Mouse (Mus musculus) spleen, embryonic (tissue): ENCODE measurements around the gene Lamc2.
"Not testable (repeated sequence)": the region's sequence is repeated elsewhere in the genome, so short reads cannot be mapped to it uniquely, and the experiment has no call there.

Experiments
- CTCF ChIA-PET: fragments of 350-600 bp; sonication (Branson Sonifier 250); formaldehyde crosslinking; loops from one replicate; lab custom pipeline; 2022; lab: Charles Lee

Gene Lamc2

DNA sequence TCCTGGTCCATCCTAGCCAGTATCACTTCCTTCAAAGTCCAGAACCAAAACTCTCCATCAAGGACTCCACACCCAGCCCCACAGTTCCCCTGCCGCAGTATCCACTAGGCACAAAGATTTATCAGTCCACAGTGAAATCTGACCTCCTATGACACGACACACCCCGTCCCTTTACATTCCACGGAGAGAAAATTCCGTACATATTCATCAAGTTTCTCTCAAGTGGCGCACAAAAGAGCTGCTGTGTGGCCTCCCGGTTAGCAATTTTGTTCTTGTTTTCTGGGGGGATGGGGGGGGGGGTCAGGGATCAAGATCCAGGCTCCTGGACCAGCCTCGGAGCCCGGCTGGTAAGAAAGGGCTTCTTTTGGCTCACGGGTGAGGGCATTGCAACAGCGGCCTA is 87.7 kb downstream of the Lamc2 start:
- CTCF ChIA-PET: interaction anchor here (0.6 kb wide), 1 partner anchor 1085 kb away, joined by 7 read pairs; no protein-coding TSS in a partner anchor

DNA sequence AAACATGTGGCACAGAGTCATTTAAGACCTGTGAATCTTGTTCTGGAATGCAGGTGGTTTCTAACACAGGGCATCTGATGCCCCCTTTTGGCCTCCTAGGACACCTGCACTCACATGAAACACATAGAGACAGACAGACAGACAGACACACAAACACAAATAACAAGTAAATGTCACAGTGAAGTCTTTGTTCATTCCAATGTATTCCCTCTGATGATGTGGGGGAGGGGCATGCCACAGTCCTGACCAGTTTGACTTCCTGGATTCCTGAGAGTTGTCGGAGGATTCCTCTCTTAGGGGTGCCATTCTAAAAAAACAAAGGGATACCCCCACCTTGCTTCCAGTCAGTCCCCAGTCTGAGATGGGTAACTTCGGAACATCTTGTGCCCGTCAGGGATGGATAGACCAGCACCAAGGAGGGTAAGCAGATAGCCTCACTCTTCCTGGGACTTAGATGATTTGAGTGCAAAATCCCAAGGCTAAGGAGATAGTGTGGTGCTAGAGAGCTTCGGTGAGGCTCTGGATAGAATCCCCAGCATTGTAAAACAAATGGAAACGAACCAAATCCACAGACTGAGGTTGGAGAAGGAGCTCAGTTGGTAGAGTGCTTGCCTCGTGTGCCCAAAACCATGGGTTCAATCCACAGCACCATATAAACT is 89.1 kb downstream of the Lamc2 start:
- CTCF ChIA-PET: no interaction called here

DNA sequence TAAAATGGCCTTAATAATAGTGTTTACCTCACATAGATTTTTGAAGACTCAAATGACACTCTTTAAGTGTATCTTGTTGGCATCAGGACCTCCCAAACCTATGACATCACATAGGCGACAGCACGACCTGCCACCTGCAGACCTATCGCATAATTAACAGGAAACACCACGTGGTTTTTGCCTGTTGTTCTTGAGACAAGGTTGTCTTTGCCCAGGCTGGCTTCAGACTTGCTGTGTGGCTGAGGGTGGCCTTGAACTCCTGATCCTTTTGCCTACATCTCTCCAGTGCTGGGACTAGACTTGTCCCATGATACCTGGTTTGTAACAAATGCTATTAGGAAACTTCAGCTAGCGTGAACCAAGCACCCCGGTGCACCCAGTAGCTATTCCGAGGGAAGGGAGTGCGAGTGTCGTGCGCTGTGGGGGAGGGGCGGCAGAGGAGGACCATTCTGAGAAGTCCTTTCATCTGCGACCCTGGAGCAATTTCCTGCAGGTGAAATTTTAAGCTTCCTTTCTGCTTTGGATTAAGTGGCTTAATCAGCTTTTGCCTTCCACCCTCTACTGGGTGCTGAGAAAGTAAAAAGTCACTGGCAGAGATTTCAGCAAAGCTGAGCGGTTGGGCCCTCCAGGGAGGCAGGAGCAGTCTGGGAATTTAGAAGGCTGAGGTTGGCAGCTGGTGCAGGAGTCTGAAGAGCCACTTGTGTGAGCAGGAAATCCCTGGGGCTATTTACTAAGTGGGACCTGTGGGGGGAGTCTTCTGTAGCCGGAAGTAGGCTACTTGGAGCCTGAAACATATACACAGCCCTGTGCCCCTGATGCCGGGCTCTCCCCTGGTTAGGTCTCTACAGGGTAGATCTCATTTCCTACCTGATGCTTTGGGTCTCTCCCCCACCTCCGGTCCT is 90.2 kb downstream of the Lamc2 start:
- CTCF ChIA-PET: no interaction called here

DNA sequence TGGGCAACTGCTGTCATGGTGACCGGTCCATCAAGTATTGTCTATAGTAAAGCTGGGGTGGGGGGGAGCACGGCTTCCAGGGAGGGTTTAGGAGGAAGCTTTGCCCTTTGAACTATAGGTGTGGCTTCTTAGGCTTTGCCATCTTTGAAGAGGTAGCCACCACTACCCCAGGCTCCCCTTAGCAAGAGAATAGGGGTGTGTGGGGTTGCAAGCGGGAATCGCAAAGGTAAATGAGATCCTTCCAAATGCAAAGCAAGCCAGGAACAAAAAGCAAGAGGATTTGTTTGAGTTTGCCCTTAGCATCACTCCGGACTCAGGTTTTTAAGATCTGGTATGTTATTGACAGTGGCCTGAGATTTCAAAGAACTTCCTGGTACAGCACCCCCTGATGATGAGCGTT is 90.9 kb downstream of the Lamc2 start:
- CTCF ChIA-PET: no interaction called here

DNA sequence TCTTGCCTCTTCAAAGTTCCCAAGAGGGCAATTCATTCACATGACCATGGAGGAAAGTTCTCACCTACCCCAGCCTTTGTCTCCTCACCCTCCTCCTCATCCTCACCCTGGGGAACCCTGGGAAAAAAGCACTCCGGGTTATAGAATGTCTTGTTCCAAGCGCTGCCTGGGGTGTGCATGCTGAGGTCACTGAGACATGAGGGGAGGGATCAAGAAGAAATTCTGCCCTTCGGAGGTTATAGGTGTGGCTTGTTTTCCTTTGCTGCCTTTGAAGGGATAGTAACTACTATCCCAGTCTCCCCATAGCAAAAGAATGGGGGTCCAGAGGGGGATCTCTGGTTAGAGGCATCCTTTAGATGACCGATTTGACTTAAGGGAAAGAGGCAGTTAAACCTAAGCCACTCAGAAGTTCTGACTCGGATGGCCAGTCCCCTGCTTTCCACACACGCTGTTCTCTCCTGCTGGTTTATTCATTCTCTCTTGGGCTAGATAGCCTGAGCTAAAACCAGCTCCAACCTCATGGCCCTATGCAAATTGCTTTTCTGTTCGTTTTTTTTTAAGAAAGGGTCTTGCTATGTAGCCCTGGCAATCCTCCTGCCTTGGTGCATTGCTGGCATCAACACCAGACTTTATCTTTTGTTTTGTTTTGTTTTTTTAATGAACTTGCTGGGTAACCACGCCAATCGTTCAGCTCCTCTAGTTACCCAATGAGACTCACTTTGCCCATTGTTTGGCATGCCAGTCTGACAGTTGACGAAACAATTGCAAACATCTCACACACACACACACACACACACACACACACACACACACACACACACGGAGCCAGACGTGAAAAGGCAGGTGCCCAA is 91.8 kb downstream of the Lamc2 start:
- CTCF ChIA-PET: no interaction called here

DNA sequence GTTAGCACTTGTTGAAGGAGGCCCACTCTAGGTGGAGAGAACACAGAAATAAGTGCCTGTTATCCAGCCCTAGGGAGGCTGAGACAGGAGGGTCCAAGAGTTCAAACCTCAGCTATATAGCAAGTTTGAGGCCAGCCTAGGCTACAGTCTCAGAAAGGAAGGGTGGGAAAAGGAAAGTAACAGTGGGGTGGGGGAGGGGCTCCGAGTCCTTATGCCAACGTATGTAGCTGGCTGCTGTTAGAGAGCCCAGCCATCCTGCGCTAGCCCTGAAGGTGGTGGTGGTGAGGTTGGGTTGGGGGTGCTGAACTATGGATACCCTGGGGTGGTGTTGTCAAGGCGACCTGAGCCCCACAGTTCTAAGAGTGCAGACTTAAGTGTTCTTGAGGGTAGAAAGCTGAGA is 92.7 kb downstream of the Lamc2 start:
- CTCF ChIA-PET: no interaction called here

DNA sequence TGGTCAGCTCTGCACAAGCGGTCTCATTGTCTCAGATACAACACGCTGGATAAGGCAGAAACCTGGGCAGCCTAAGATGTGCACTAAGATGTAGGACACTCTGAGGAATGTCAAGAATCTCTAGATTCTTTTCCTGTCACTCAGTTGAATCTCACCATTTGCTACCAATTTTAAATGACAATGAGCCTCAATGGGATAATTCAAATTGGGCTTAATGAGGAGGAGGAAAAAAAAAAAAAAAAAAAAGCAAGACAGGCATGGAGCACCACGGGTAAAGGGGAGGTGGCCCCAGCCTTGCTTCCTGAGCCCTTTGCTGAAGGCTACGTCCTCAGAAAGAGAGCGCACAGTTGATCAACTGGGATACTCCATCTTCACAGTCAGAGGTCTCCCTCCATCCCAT is 93.1 kb downstream of the Lamc2 start:
- CTCF ChIA-PET: no interaction called here

DNA sequence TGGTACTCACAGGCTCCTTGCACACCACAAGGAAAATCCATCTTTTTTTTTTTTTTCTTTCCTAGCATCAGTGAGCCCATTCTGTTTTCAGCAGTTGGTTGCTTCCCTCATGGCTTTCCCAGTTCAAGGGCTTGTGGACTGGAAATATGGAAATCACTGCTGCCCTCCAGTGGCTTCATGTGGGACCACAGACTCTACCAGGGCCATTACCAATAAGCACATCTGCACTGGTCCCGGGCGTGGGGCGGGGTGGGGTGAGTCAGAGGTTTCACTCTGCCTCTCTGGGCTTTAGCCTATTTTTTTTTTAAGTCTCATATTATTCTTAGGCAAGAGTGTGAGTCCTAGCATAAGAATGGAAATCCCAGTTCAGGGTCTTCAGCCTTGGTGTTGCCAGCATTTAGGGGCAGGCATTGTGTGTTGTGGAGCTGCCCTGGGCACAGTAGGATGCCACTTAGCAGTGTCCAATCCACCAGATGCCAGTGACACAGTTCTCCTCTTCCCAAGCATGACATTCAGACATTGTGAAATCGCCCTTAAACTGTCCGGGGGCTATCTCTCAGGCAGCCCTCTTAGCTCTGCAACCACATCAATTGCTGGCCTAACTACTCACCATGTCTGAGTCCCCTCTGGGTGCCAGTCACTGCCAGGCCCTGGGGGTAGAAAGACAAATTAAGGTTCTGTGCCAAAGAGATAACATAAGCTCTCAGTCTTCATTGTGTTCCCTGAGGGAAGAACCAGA is 93.8 kb downstream of the Lamc2 start:
- CTCF ChIA-PET: no interaction called here

DNA sequence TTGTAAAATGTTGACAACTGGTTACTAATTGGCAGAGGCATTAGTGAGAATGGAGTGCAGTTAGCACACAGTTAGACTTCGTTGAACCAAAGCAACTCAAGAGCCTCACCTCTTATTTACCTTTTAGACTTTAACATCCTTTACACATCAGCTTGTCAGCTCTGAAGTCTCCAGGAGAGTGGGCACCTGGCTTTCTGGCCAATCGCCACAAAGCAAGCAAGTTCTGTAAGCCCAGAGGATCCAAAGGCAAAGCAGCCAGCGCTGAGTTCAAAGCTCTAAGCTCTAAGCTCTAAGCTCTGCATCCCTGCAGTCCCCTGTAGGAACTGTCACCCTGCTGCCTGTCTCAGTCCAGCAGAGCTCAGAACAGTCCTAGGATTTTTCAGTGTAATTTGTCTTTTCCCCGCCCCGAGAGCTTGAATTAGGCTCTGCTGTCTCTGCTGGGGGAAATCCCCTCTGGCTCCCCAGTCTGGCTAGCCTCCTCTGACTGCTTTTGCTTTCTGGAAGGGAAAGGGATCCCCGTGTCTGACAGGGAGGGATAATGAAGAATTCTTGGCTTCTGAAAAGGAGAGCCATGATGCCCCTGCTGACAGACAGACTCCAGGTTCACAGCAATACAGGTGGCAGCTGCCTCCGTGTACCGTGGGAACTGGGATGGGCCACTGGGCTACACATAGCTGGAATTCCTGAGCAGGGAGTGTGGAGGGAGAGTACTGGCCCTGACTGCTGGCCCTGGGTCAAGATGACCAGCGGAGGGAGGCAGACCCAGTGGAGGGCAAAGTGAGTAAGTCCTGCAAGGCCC is 94.6 kb downstream of the Lamc2 start:
- CTCF ChIA-PET: no interaction called here

DNA sequence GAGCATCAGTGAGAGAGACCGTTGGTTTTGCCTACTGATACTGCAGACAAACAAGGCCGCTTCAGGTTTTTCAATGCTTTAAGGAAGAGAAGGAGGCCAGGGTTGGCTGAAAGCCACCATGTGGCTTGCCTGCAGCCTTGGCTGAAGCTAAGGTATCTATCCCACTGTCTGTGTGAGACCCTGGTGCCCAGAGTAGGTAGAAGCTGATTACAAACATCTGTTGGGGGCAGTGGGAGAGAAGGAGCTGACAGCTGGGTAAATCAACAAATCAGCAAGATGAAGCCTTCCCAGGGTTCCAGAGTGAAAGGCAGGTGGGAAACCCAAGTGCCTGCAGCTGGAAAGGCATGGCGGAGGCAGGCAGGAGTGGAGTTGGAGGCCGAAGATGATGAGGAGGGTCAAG is 95.4 kb downstream of the Lamc2 start:
- CTCF ChIA-PET: no interaction called here

DNA sequence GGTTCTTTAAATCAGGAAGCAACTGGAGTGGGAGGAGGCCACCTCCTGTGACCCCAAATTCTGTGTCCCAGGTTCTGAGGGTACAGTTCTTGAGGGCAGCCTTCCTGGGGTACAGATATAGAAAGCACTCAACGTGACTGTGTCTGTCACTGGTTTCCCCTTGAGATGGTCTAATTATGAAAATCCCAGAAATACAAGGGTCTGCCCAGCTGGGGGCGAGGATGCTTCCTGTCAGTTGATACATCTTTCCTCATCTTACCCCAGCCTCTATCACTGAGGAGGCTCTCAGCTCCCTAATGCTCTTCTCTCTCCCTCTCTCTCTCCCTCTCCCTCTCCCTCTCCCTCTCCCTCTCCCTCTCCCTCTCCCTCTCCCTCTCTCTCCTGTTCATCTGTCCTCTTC is 96.2 kb downstream of the Lamc2 start:
- CTCF ChIA-PET: no interaction called here

DNA sequence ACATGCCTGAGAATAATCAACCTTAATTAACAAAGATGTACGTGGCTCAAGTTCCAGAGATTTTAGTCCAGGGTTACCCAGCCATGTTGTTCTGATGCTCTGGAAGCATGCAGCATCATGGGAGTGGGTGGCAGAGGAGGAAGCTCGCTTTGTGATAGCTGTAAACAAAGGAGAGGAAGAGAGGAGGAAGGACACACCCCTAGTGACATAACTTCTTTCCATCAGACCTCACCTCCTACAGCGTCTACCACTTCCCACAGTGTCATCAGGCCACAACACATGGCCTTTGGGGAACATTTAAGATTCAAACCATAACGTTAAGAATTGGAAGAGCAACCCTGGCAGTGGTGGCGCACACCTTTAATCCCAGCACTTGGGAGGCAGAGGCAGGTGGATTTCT is 98.5 kb downstream of the Lamc2 start:
- CTCF ChIA-PET: interaction anchor here (0.8 kb wide), 1 partner anchor 22 kb away, joined by 3 read pairs; no protein-coding TSS in a partner anchor

DNA sequence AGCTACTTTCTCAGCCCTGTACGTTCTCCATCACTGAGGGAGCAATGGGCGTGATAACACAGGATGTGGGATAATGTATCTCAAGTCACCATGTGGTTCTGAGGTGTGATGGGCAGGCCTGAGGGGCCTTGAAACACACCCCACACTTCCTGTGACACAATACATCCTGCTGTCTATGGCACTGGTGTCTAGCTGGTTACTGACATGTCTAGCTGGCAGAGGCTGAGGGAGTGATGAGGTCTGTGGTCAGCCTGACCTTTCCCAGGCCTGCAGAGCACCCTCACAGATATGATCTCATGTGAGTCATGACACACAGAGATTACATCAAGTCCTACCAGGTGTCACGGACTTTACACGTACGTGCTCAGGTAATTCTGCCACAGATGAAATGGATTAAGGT is 101.0 kb downstream of the Lamc2 start:
- CTCF ChIA-PET: no interaction called here

DNA sequence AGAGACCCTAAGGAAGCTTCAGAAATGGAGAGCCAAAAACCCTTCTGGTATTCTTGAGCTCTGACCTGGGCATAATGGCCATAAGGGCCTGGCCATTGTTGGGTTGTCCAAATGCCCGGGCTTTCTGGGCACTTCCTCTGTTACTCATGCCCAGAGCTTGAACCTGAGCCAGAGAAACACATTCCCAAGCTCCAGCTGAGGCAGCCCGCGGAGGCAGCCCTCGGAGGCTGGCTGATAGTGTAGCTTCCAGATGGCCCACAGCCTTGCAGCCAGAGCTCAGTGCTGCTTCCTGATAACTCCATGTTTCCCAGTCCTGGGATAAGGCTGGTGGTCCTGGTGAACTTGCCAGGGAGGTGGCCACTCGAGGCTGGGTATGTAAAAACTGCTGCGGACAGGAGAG is 102.1 kb downstream of the Lamc2 start:
- CTCF ChIA-PET: interaction anchor here (0.7 kb wide), 1 partner anchor 571 kb away, joined by 3 read pairs; no protein-coding TSS in a partner anchor

DNA sequence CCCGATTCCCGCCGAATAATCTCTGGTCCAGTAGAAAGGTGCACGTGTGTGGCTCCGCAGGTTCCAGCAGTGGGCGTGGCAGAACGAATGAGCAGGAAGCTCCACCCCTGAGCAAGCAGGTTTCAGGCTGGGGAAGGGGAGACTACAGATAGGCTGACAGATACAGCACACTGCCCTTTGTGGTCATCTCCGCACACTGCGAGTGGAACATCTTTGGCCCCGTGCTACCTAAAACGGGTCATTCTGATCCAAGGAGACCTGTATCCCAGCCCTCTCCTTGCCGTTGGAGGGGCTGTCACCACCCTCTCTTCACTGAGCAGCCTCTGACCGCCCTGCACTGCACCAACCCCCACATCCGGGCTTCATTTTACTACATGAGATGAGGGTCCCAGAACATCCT is 103.0 kb downstream of the Lamc2 start:
- CTCF ChIA-PET: not testable (repeated sequence)

DNA sequence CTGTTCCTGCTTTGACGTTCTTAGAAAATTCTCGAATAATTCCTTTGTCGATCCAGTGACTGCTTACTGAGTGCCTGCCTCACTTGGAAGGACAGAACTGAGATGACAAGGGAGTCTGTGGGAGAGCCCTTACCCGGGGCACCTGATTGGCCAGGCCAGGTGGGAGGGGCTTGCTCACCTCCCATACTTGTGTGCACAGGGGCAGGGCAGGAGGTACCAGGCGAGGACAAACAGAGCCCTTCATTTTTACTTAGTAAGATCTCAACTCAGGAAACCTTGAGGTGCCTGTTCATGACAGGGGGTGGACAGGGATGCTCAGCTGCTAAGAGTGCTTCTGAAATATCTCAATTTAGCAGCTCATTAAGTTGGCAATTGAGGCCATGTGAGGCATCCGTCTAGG is 110.3 kb downstream of the Lamc2 start:
- CTCF ChIA-PET: interaction anchor here (1.2 kb wide), 1 partner anchor 40 kb away, joined by 3 read pairs; no protein-coding TSS in a partner anchor

DNA sequence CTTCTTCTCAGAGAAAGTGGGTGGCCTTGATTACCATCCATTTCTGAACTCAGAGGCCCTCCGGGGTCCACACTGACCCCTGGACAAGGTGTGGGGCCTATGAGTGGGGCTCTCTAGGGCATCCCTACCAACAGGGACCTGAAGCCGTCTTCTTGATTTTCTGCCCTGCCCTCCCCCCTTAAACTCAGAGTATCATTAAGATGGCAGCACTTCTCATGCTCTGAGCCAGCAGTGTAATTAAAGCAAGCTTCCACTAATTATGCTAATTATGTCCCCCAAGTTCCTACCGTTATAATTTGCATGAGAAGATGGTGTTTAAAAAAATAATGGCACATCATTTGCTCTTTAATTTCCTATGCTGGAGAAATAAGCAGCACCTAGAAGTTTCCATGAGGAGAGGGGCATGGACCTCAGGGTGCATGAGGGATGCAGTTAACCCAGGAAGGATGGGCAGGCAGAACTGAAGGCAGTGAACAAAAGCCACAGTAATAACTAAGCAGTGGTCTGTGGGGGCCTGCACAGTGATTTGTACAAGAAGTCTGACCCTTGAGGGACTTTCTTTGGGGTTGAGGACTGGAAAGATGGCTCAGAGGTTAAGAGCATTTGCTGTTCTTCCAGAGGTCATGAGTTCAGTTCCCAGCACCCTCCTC is 111.0 kb downstream of the Lamc2 start:
- CTCF ChIA-PET: no interaction called here

DNA sequence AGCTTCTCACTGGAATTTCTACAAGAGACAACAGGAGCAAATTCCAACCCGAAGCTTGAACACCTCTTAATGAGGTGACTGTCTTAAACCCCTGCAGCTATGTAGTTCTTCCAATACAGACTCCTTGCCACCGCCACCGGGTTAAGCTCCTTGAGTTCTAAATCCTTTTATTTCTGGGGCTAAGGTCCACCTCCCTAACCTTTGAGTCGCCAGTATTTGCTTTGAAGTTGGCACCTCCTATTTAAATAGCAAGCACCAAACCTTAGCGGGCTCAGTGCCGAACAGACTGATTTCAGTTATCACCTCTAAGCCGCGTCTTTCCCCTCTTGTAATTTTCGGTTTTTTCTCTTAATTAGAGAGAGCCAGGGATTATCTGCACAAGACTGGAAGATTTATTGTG is 112.8 kb downstream of the Lamc2 start:
- CTCF ChIA-PET: no interaction called here
